Mouse (Mus musculus) olfactory bulb, adult 2 months (tissue): Measurements from ENCODE around the gene Mrps34.

Experiments
- CTCF ChIP-seq: fragments of 200-500 bp; IDR thresholded peaks from 2 replicates; pipeline ENCODE4 v1.5.1; 2012; ENCODE audit warnings: low read depth, mild to moderate bottlenecking, low read length, moderate library complexity; ENCODE audit not compliant: insufficient read depth
- POLR2A ChIP-seq: fragments of 200-500 bp; IDR thresholded peaks from 2 replicates; pipeline ENCODE4 v1.6.1; 2012; ENCODE audit warnings: mild to moderate bottlenecking, low read depth, low read length, moderate library complexity; ENCODE audit not compliant: insufficient read depth

DNA sequence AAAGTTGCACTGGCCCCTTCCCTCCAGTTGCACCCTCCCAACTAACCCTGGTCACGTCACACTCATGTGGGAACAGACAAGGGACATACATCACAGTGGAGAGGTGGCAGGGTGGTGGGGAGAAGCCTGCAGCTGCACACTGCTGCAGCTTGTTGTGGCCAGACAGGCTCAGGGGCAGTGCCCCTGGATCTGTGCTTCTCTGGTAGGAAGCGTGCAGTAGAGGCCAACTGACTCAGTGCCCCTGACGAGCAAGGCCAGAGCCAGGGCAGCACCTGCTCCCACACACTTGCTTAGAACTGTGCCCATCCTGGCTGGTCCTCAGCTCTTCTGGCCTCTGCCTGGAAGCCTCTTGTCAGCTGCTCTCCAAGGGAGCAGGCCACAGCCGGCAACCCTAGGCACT lies 2.7 kb downstream of the Mrps34 start:
- TF ChIP-seq POLR2A: no peak
- TF ChIP-seq CTCF: no peak
